Mouse (Mus musculus): Measurements from ENCODE around the gene Utf1. TPM values are rescaled to one million over a fixed set of nuclear protein-coding genes. Genes with fewer than 3 reads are reported as not detected.

The Utf1 gene
- polyA plus RNA-seq, 1 experiment from 2014 or later = not detected

GRCm38 (mm10) chr7:139916345-139916744 lies 27.2 kb upstream of the Utf1 start:
- Histone ChIP-seq H3K27ac (ENCODE audit: low read depth, low read length) (no peak overlapping the region), H3K4me3 (ENCODE audit: low read depth, low read length) (no peak overlapping the region), H3K27me3 (ENCODE audit: control insufficient read depth, insufficient read depth, low read length) (peaks cover 12% of the 10 kb centered on the region), H3K9ac (ENCODE audit: low read depth, low read length) (no peak overlapping the region), H3K4me1 (replicated peaks; ENCODE audit: control insufficient read depth, insufficient read depth, low read length) (no peaks in the 10 kb centered on the region), H3K4me2 (replicated peaks; ENCODE audit: low read depth, low read length) (no peak overlapping the region), H3K9me3 (ENCODE audit: control insufficient read depth, low read length) (no peaks in the 10 kb centered on the region), H3K36me3 (ENCODE audit: control insufficient read depth, insufficient read depth, low read length) (no peaks in the 10 kb centered on the region)
- peak; percentile 31 for DNase-seq (ENCODE audit: low spot score)
- no peak for ATAC-seq (ENCODE audit: low FRiP score)
- WGBS = 4% methylated on average over 1 of the region's 1 CpGs

GRCm38 (mm10) chr7:139918262-139918661 lies 25.3 kb upstream of the Utf1 start:
- Histone ChIP-seq H3K4me3 (ENCODE audit: low read depth, low read length) (no peak overlapping the region), H3K27me3 (ENCODE audit: control insufficient read depth, insufficient read depth, low read length) (peaks cover 12% of the 10 kb centered on the region), H3K4me2 (replicated peaks; ENCODE audit: low read depth, low read length) (no peak overlapping the region), H3K9me3 (ENCODE audit: control insufficient read depth, low read length) (no peaks in the 10 kb centered on the region), H3K4me1 (replicated peaks; ENCODE audit: control insufficient read depth, insufficient read depth, low read length) (no peaks in the 10 kb centered on the region), H3K36me3 (ENCODE audit: control insufficient read depth, insufficient read depth, low read length) (no peaks in the 10 kb centered on the region), H3K27ac (ENCODE audit: low read depth, low read length) (no peak overlapping the region), H3K9ac (ENCODE audit: low read depth, low read length) (no peak overlapping the region)
- ATAC-seq (ENCODE audit: low FRiP score) = no peak
- 80% methylated on average over 4 of the region's 4 CpGs for WGBS
- no peak for DNase-seq (ENCODE audit: low spot score)

DNA sequence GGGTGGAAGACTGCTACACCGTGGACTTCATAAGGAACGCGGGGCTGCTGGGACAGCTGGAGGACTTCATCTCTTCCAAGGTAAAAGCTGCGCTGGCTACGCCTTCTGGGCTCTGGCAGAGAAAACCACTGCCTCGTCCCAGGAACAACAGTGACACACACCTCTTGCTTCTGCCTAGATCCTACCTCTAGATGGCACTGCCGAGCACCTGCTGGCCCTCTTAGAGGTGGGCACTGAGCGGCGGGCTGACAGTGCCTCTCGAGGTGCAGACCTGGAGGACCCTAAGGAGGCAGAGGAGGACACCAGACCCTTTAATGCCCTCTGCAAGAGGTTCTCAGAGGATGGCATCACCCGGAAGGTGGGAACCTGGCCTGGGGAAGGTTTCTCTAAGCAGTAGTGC lies 12.9 kb upstream of the Utf1 start:
- Histone ChIP-seq H3K4me3 (ENCODE audit: low read depth, low read length) (no peak overlapping the region), H3K9ac (ENCODE audit: low read depth, low read length) (no peak overlapping the region), H3K27me3 (ENCODE audit: control insufficient read depth, insufficient read depth, low read length) (no peaks in the 10 kb centered on the region), H3K36me3 (ENCODE audit: control insufficient read depth, insufficient read depth, low read length) (no peaks in the 10 kb centered on the region), H3K9me3 (ENCODE audit: control insufficient read depth, low read length) (no peaks in the 10 kb centered on the region), H3K4me1 (replicated peaks; ENCODE audit: control insufficient read depth, insufficient read depth, low read length) (no peaks in the 10 kb centered on the region), H3K4me2 (replicated peaks; ENCODE audit: low read depth, low read length) (no peak overlapping the region), H3K27ac (ENCODE audit: low read depth, low read length) (no peak overlapping the region)
- 19% methylated on average over 11 of the region's 11 CpGs for WGBS
- ATAC-seq (ENCODE audit: low FRiP score) (no peak; the same call in 1 of the 2 replicates), DNase-seq (ENCODE audit: low spot score) (peak; percentile 71)

- Histone ChIP-seq H3K9me3 (ENCODE audit: control insufficient read depth, low read length) (no peaks in the 10 kb centered on the region), H3K27ac (ENCODE audit: low read depth, low read length) (no peak overlapping the region), H3K9ac (ENCODE audit: low read depth, low read length) (no peak overlapping the region), H3K27me3 (ENCODE audit: control insufficient read depth, insufficient read depth, low read length) (no peaks in the 10 kb centered on the region; the same call in none of the 2 replicates), H3K4me3 (ENCODE audit: low read depth, low read length) (no peak overlapping the region), H3K4me1 (replicated peaks; ENCODE audit: control insufficient read depth, insufficient read depth, low read length) (no peaks in the 10 kb centered on the region), H3K4me2 (replicated peaks; ENCODE audit: low read depth, low read length) (no peak overlapping the region), H3K36me3 (ENCODE audit: control insufficient read depth, insufficient read depth, low read length) (no peaks in the 10 kb centered on the region)
- DNase-seq (ENCODE audit: low spot score) (no peak), ATAC-seq (ENCODE audit: low FRiP score) (no peak)
- WGBS = 83% methylated on average over 10 of the region's 10 CpGs
Measured at GRCm38 (mm10) chr7:139936705-139937104, 6.9 kb upstream of the Utf1 start.

DNA sequence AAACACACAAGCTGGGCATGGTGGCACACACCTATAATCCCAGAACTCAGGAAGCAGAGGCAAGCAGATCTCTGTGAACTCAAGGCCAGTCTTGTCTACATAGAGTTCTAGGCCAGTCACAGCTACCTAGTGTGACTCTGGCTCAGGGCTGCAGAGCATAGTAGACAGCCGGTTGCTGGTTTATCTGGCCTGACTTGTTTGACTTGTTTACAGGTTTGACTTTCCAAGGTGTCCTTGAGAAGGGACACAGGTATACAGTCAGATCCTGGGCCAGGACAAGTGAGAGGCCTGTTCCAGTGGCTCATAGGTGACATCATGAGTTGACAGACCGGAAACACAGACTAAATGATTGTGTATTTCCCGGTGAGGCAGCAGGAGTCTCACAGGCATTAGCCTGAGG lies 6.5 kb upstream of the Utf1 start:
- WGBS = 75% methylated on average over 3 of the region's 3 CpGs
- DNase-seq (ENCODE audit: low spot score) = no peak

GRCm38 (mm10) chr7:139937810-139938209 lies 5.8 kb upstream of the Utf1 start:
- Histone ChIP-seq H3K9me3 (ENCODE audit: control insufficient read depth, low read length) (no peaks in the 10 kb centered on the region), H3K4me2 (replicated peaks; ENCODE audit: low read depth, low read length) (no peak overlapping the region), H3K4me1 (replicated peaks; ENCODE audit: control insufficient read depth, insufficient read depth, low read length) (no peaks in the 10 kb centered on the region), H3K27ac (ENCODE audit: low read depth, low read length) (no peak overlapping the region), H3K9ac (ENCODE audit: low read depth, low read length) (no peak overlapping the region), H3K4me3 (ENCODE audit: low read depth, low read length) (no peak overlapping the region), H3K27me3 (ENCODE audit: control insufficient read depth, insufficient read depth, low read length) (peaks cover 4% of the 10 kb centered on the region), H3K36me3 (ENCODE audit: control insufficient read depth, insufficient read depth, low read length) (no peaks in the 10 kb centered on the region)
- ATAC-seq (ENCODE audit: low FRiP score) = no peak
- 67% methylated on average over 5 of the region's 5 CpGs for WGBS
- DNase-seq (ENCODE audit: low spot score) = no peak

More for the DNA sequence above, 6.5 kb upstream of the Utf1 start:
- Histone ChIP-seq H3K27ac (ENCODE audit: low read depth, low read length) (no peak overlapping the region), H3K4me1 (replicated peaks; ENCODE audit: control insufficient read depth, insufficient read depth, low read length) (no peaks in the 10 kb centered on the region), H3K9me3 (ENCODE audit: control insufficient read depth, low read length) (no peaks in the 10 kb centered on the region), H3K4me3 (ENCODE audit: low read depth, low read length) (no peak overlapping the region), H3K9ac (ENCODE audit: low read depth, low read length) (no peak overlapping the region), H3K36me3 (ENCODE audit: control insufficient read depth, insufficient read depth, low read length) (no peaks in the 10 kb centered on the region), H3K27me3 (ENCODE audit: control insufficient read depth, insufficient read depth, low read length) (no peaks in the 10 kb centered on the region; the same call in none of the 2 replicates), H3K4me2 (replicated peaks; ENCODE audit: low read depth, low read length) (no peak overlapping the region)
- ATAC-seq (ENCODE audit: low FRiP score) = no peak

- ATAC-seq (ENCODE audit: low FRiP score) (no peak), DNase-seq (ENCODE audit: low spot score) (no peak)
- Histone ChIP-seq H3K9me3 (ENCODE audit: control insufficient read depth, low read length) (no peaks in the 10 kb centered on the region), H3K4me3 (ENCODE audit: low read depth, low read length) (no peak overlapping the region), H3K9ac (ENCODE audit: low read depth, low read length) (no peak overlapping the region), H3K4me1 (replicated peaks; ENCODE audit: control insufficient read depth, insufficient read depth, low read length) (no peaks in the 10 kb centered on the region; the same call in none of the 2 replicates), H3K27me3 (ENCODE audit: control insufficient read depth, insufficient read depth, low read length) (peaks cover 31% of the 10 kb centered on the region), H3K27ac (ENCODE audit: low read depth, low read length) (no peak overlapping the region), H3K36me3 (ENCODE audit: control insufficient read depth, insufficient read depth, low read length) (no peaks in the 10 kb centered on the region), H3K4me2 (replicated peaks; ENCODE audit: low read depth, low read length) (no peak overlapping the region)
- WGBS = 60% methylated on average over 16 of the region's 16 CpGs
Measured at GRCm38 (mm10) chr7:139940476-139941209, 2.9 kb upstream of the Utf1 start.

DNA sequence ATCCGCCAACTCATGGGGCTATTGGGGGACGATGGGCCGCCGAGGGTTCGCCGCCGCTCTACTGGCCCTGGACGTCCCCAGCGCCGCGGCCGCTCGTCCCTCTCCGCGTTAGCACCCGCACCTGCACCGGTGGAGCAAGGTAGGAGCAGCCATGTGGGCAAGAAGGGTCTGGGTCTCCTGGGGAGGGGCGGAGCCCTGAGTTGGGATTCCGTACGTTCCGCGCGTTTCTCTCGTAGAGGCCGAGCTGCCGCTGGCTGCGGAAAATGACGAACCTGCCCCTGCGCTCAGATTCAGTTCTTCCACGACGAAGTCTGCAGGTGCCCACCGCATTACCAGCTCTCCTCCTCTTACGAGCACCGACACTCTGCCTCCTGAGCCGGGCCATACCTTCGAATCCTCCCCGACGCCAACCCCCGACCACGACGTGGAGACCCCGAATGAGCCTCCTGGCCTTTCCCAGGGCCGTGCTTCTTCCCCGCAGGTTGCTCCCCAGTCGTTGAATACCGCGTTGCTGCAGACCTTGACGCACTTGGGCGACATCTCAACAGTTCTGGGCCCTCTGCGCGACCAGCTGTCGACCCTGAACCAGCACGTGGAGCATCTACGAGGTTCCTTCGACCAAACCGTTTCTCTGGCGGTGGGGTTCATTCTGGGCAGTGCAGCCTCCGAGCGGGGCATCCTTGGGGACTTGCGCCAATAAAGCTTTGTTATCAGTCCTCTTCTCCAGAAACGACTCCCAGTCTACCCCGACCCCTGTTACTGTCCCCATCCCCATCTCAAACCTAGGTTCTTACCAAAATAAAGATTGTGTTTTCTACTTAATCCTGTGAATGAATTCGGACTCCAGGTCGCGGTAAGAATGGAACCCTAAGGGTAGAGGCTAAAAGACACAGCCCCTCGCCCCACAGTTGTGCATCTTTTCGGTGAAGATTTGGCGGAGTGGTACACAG lies 977 bp downstream of the Utf1 start:
- H3K9ac ChIP-seq (ENCODE audit: low read depth, low read length) = no peak overlapping the region
- H3K4me1 ChIP-seq (replicated peaks; ENCODE audit: control insufficient read depth, insufficient read depth, low read length) = no peaks in the 10 kb centered on the region; the same call in none of the 2 replicates
- H3K4me2 ChIP-seq (replicated peaks; ENCODE audit: low read depth, low read length) = peak overlapping the region; percentile 41
- WGBS = 3% methylated on average over 67 of the region's 68 CpGs
- DNase-seq (ENCODE audit: low spot score) (peak; percentile 63), ATAC-seq (ENCODE audit: low FRiP score) (peak; percentile 30; the same call in 1 of the 2 replicates)
- peak overlapping the region; percentile 26 for H3K4me3 ChIP-seq (ENCODE audit: low read depth, low read length)
- no peaks in the 10 kb centered on the region for H3K36me3 ChIP-seq (ENCODE audit: control insufficient read depth, insufficient read depth, low read length)
- no peak overlapping the region for H3K27ac ChIP-seq (ENCODE audit: low read depth, low read length)
- no peaks in the 10 kb centered on the region for H3K9me3 ChIP-seq (ENCODE audit: control insufficient read depth, low read length)
- peaks cover 55% of the 10 kb centered on the region for H3K27me3 ChIP-seq (ENCODE audit: control insufficient read depth, insufficient read depth, low read length)
